Mouse (Mus musculus) limb, embryonic 14.5 days (tissue): ENCODE data around the gene Phlpp1. TPM values are rescaled to one million over a fixed set of nuclear protein-coding genes. Genes with fewer than 3 reads are reported as not detected.
A peak's percentile ranks its signal among the peaks of the same experiment; 100 is the strongest.

Source experiments
- ATAC-seq: fragments of 200-750 bp; cut with Nextera tagmentation; 2 replicates; pipeline ENCODE4 v1.8.0; 2017; ENCODE audit warnings: low read depth, moderate number of reproducible peaks, moderate TSS enrichment; ENCODE audit not compliant: low FRiP score
- DNase-seq: peaks from one replicate; pipeline ENCODE4 v3.0.0-alpha.2; 2015; ENCODE audit warnings: low spot score
- H3K27ac ChIP-seq: fragments of 300-500 bp; sonication (generic); replicated peaks from 2 replicates; pipeline ENCODE4 v1.5.1; 2014; ENCODE audit warnings: low read depth, mild to moderate bottlenecking, low read length, moderate library complexity, mixed read lengths
- H3K27me3 ChIP-seq: fragments of 300-500 bp; sonication (generic); 2 replicates; pipeline ENCODE4 v1.6.1; 2014; ENCODE audit warnings: low read length, mixed read lengths; ENCODE audit not compliant: control insufficient read depth, insufficient read depth
- H3K36me3 ChIP-seq: fragments of 300-500 bp; sonication (generic); 2 replicates; pipeline ENCODE4 v1.6.1; 2014; ENCODE audit warnings: mild to moderate bottlenecking, low read length, moderate library complexity, mixed read lengths; ENCODE audit not compliant: control insufficient read depth, insufficient read depth
- H3K4me1 ChIP-seq: fragments of 300-500 bp; sonication (generic); 2 replicates; pipeline ENCODE4 v1.6.1; 2014; ENCODE audit warnings: antibody characterized with exemption, low read length, mixed read lengths; ENCODE audit not compliant: control insufficient read depth, insufficient read depth
- H3K4me2 ChIP-seq: fragments of 300-500 bp; sonication (generic); replicated peaks from 2 replicates; pipeline ENCODE4 v1.6.1; 2014; ENCODE audit warnings: low read depth, mild to moderate bottlenecking, low read length, moderate library complexity; ENCODE audit not compliant: severe bottlenecking
- H3K4me3 ChIP-seq: fragments of 300-500 bp; sonication (generic); replicated peaks from 2 replicates; pipeline ENCODE4 v1.5.1; 2014; ENCODE audit warnings: low read length
- H3K9ac ChIP-seq: fragments of 300-500 bp; sonication (generic); 2 replicates; pipeline ENCODE4 v1.6.1; 2014; ENCODE audit warnings: mild to moderate bottlenecking, low read depth, low read length, moderate library complexity; ENCODE audit not compliant: severe bottlenecking
- H3K9me3 ChIP-seq: fragments of 300-500 bp; sonication (generic); 2 replicates; pipeline ENCODE4 v1.6.1; 2016; ENCODE audit warnings: low read length; ENCODE audit not compliant: control insufficient read depth
- POLR2A ChIP-seq: fragments of 200-500 bp; IDR thresholded peaks from 2 replicates; pipeline ENCODE4 v1.8.0; 2012; ENCODE audit warnings: inconsistent platforms, mild to moderate bottlenecking, moderate library complexity, borderline replicate concordance; ENCODE audit not compliant: insufficient read depth, insufficient read length; ENCODE audit errors: extremely low read depth
- WGBS: fragments of 180-500 bp; shearing (Covaris S2); extraction: QIAGEN DNeasy Blood & Tissue Kit; methylation state at CpG from one replicate; pipeline ENCODE4 v1.1.7; 2014; 5-methylcytosine and 5-hydroxymethylcytosine counted together
- polyA plus RNA-seq, 2 experiments: library from polyadenylated mRNA; depleted of rRNA in 1 of 2; stranded (reverse) in 1 of 2; unstranded in 1 of 2; fragments of >200 nt; fragmentation: Nextera tagmentation in 1 of 2; extraction: Ambion mirVana in 1 of 2; gene quantifications; 2 replicates each; pipeline versions ENCODE4 v1.2.1 to v1.2.3; 2012 to 2014

Gene Phlpp1
- polyA plus RNA-seq, 2 experiments, result 3.9 to 9.3 TPM

DNA sequence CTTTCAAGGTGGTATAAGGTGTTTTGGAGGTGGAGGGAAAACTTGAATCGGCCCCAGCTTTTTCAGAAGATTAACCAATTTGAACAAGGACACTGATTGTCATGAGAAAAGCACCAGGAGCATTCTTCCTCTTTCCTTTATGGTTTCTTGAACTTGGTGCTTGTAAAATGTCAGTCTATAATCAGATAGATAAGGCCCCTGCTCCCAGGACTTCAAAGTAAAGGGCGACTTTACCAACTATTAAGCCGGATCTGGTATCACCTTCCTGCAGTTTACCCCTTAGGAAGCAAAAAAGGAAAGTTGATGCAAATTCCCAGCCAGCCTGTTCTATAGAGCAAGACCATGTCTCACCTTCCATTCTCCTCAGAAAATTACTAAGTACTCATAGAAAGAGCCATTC is 21.9 kb downstream of the Phlpp1 start:
- Histone ChIP-seq H3K4me2 (no peak overlapping the region), H3K9me3 (no peaks in the 10 kb centered on the region), H3K27ac (no peak overlapping the region), H3K9ac (no peak overlapping the region), H3K4me3 (no peak overlapping the region), H3K36me3 (no peaks in the 10 kb centered on the region), H3K27me3 (no peaks in the 10 kb centered on the region), H3K4me1 (peaks cover 5% of the 10 kb centered on the region; the same call in 1 of the 2 replicates)
- no peak for TF ChIP-seq POLR2A
- ATAC-seq (no peak), DNase-seq (no peak)
- WGBS, result 36% methylated on average over 3 of the region's 3 CpGs

DNA sequence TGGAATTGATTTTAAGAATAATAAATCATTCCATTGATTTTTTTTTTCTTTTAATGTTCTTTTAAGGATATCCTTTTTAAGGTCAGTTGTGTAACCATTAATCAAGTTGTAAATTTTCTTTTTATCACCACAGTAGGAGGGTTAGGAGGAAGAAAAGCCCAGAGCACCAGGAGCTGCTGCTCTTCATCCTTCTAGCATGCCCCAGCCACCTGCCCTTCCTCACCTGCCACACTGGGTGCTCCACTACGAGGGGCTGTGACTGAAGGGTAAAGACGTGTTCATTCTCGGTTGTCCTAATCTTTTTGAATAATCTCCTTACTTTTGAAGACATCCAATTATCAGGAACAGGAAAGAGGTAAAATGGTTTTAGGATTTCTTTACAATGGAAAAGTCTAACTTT is 22.7 kb downstream of the Phlpp1 start:
- TF ChIP-seq POLR2A, result no peak

DNA sequence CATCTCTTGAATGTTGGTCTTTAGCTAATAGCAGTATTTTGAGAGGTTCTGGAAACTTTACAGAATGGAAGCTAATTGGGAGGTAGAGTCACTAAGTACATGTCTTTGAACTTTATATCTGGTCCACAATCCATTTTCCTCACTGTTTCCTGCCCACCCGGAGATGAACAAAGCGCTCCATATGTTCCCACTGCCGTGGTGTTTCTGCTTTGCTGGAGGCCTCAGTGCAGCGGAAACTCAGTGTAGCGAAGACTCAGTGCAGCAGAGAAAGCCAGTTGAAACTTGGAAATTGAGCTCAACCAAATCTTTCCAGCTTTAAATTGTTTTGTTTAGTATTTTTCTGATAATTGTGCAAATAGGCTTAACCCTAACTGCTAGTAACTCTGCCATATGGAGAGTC is 26.4 kb downstream of the Phlpp1 start:
- no peak for DNase-seq

More for the DNA sequence above, 22.7 kb downstream of the Phlpp1 start:
- Histone ChIP-seq H3K36me3 (no peaks in the 10 kb centered on the region), H3K9me3 (no peaks in the 10 kb centered on the region), H3K4me3 (no peak overlapping the region), H3K4me1 (peaks cover 5% of the 10 kb centered on the region; the same call in 1 of the 2 replicates), H3K4me2 (no peak overlapping the region), H3K9ac (no peak overlapping the region), H3K27ac (no peak overlapping the region), H3K27me3 (no peaks in the 10 kb centered on the region)
- DNase-seq, result no peak
- 57% methylated on average over 3 of the region's 3 CpGs for WGBS
- ATAC-seq, result no peak

DNA sequence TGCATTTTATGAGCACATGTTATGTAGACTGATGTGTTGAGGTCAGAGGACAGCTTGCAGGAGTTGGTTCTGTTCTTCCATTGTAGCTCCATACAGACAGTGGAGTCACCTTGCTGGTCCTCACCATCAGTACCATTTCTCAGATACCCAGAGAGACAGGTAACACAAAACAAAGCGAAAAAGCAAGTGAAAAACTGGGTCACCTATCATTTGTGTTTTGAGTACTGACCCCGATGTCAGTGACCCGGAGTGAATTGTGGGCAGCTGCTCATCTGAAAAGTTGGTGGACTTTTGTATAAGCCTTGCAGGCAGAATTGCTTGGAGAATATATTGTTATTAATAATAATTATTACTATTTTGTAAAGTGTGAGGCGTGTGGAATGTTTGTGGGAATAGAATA is 27.6 kb downstream of the Phlpp1 start:
- Histone ChIP-seq H3K9me3 (no peaks in the 10 kb centered on the region), H3K27ac (no peak overlapping the region), H3K4me2 (no peak overlapping the region), H3K36me3 (no peaks in the 10 kb centered on the region), H3K9ac (no peak overlapping the region), H3K4me1 (peaks cover under 1% of the 10 kb centered on the region; the same call in 1 of the 2 replicates), H3K27me3 (no peaks in the 10 kb centered on the region), H3K4me3 (no peak overlapping the region)
- 91% methylated on average over 4 of the region's 4 CpGs for WGBS
- ATAC-seq, result no peak
- DNase-seq, result no peak
- TF ChIP-seq POLR2A, result no peak

More for the DNA sequence above, 26.4 kb downstream of the Phlpp1 start:
- Histone ChIP-seq H3K27ac (no peak overlapping the region), H3K36me3 (no peaks in the 10 kb centered on the region), H3K4me1 (peaks cover 3% of the 10 kb centered on the region; the same call in 1 of the 2 replicates), H3K4me2 (no peak overlapping the region), H3K9ac (no peak overlapping the region), H3K9me3 (no peaks in the 10 kb centered on the region), H3K4me3 (no peak overlapping the region), H3K27me3 (no peaks in the 10 kb centered on the region)
- no peak for ATAC-seq
- 55% methylated on average over 5 of the region's 5 CpGs for WGBS
- TF ChIP-seq POLR2A, result no peak

DNA sequence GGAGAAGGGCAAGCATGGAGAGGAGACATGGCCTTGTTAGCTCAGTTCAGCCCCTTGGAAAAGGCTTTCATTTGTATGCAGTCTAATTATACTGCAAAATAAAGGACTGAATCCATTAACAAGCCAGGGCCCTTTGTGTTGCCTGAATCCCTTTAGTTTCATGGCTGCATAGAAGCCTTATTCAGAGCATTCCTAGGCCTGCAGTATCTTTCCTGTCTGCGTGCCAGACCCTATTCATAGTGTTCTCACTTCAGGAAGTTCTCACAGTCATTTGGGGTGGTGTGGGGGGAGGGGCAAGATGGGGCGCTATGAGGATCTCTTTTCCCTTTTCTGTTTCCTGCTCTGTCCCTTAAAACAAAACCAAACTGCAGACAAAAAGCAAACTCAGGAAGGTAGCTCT is 28.1 kb downstream of the Phlpp1 start:
- 35% methylated on average over 2 of the region's 2 CpGs for WGBS
- Histone ChIP-seq H3K4me1 (peaks cover 5% of the 10 kb centered on the region), H3K36me3 (no peaks in the 10 kb centered on the region), H3K27ac (no peak overlapping the region), H3K4me3 (no peak overlapping the region), H3K9me3 (no peaks in the 10 kb centered on the region), H3K27me3 (no peaks in the 10 kb centered on the region), H3K4me2 (no peak overlapping the region), H3K9ac (no peak overlapping the region)
- TF ChIP-seq POLR2A, result no peak
- no peak for ATAC-seq
- DNase-seq, result peak; percentile 38

DNA sequence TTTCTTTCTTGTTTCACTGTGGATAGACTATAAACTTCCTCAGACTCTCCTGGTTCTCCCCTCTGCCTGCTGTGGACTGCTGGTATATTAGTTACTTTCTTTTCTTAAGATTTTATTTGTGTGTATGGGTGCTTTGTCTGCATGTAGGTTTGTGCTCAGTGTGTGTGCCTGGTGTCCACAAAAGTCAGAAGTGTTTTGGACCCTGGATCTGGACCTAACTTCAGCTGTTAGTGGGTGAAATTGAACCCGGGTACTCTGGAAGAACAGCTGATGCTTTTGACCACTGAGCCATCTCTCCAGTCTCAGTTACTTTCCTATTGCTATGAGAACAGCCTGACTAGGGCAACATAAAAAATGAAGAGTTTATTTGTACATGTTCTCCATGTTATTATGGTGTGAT is 29.5 kb downstream of the Phlpp1 start:
- Histone ChIP-seq H3K27me3 (no peaks in the 10 kb centered on the region), H3K4me2 (no peak overlapping the region), H3K27ac (no peak overlapping the region), H3K4me3 (no peak overlapping the region), H3K9ac (no peak overlapping the region), H3K9me3 (no peaks in the 10 kb centered on the region), H3K4me1 (peaks cover 5% of the 10 kb centered on the region), H3K36me3 (no peaks in the 10 kb centered on the region)
- 88% methylated on average over 1 of the region's 1 CpGs for WGBS
- no peak for TF ChIP-seq POLR2A
- ATAC-seq (no peak), DNase-seq (no peak)
